Mouse (Mus musculus) heart, adult 18-20 months (tissue): ENCODE data around the gene Gm42688. TPM values are rescaled to one million over a fixed set of nuclear protein-coding genes. Genes with fewer than 3 reads are reported as not detected.
A peak's percentile ranks its signal among the peaks of the same experiment; 100 is the strongest.

ENCODE experiments used
- DNase-seq, 2 experiments: peaks; one replicate each; pipeline ENCODE4 v3.0.0; 2021 to 2022; ENCODE audit warnings: mixed read lengths in 1 of 2
- microRNA-seq, 2 experiments: library from miRNA; unstranded; fragments of <30 nt; microRNA quantifications; one replicate each; pipeline ENCODE4 v1.2.0; 2022
- total RNA-seq, 2 experiments: library from RNA; stranded (reverse); gene quantifications; 2 replicates each; pipeline ENCODE4 v1.2.3; 2021

Gm42688 gene
- total RNA-seq, 2 experiments from 2014 or later, result 0.89 to 1.2 TPM

DNA sequence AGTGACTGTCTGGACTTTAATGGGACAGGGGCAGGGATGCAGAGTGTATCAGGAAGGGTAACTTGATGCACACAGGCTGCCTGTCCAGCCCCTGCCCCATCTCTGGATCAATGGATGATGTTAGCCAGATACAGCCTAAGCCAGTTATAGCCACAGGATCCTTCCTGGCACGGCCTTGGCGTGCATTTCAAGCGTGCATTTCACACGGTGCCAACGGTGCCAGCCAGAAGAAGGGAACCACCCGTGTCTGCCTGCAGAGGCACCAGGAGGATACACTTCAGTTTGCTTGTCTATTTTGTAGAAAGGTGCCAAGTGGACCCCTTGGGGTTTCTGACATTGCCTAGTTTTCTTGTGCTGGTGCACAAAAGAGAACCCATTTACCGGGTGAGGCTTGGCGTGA is 38.6 kb downstream of the Gm42688 start:
- DNase-seq, result no peak

DNA sequence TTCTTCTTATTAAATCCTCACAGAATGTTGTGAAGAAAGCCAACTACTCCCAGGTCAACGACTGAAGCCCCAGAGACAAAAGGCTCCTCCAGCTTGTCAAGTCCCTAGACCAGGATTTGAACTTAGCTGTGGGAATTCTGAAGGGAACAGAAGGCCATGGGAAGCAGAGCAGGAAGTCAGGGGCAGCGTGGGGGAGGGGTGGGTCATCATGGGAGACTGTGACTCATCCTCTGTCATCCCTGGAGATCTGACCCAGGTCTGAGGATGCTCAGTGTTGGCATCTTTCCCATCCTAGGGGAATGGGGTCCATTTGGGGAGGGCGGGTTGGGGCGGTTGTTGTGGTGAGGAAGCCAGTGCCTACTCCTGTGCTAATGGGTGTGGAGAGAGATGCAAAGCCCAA is 40.2 kb downstream of the Gm42688 start:
- DNase-seq, result peak in 1 of 2 experiments; percentile 38

DNA sequence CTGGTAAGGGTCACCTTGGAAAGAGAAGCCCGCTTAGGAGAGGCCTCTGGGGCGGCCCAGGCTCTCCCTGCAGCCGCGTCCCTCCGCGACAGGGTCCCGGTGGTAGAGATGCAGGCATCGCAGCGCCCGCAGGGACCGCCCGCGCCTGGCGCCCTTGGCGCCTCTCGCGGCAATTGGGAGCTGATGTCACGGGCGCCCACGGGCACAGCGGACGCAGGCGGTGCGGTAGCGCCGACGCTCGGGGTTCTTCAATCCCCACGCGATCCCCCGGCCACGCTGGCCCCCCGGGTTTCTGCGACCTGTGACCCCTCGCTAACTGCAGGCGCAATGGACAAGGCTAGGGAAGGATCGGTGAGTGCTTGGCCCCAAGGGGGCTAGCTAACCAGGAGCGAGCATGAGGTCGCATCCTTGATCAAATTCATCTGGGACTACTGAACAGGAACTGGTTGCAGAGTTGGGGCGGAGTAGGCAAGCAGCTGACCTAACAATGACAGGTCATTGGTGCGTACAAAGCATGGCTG is 40.9 kb downstream of the Gm42688 start:
- peak in 1 of 2 experiments; percentile 33 for DNase-seq

DNA sequence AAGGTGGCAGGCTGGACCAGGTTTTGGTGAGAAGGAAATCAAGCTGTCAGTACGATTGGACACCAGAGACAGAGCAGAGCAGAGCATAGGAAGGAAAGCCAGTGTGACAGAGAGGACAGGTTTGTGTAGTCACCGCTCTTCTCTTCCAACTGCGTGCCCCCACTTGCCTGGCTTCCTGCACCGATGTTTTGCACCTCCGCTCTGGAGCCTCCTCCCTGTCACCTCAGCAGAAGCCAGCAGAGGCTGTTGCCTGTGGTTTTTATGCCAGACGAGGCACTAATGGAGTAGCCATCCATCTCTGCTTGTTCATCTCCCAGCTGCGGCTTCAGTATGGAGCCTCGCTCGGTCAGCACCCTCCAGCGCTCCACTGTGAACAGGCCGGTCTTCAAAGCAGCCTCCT is 41.5 kb downstream of the Gm42688 start:
- DNase-seq, result no peak

DNA sequence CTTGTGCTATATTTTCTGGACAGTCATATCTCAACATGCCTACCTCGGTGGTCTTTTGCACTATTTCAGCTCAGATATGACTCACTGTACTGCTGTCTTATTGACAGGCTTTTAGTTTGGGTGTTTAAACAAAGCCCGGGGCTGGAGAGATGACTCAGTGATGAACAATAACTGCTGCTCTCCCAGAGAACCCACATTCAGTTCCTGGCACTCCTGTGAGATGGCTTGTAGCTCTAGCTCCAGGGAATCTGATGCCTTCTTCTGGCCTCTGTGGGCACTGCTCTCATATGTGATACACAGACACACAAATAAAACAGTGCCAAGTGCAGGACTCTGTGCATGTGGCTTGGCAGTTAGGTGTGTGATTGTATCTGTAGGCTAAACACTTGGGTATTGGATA is 43.8 kb downstream of the Gm42688 start:
- no peak for DNase-seq

DNA sequence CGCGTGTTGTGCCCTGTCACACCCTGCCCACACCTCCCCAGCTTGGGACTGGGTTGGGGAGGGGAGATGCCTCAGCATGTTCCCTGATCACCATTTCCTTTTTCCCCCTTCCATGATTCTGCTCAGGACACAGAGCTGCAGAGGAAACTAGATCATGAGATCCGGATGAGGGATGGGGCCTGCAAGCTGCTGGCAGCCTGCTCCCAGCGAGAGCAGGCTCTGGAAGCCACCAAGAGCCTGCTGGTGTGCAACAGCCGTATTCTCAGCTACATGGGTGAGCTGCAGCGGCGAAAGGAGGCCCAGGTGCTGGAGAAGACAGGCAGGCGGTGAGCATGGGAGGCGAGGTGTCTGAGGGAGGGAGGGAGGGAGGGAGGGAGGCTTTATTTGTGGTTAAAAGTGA is 44.4 kb downstream of the Gm42688 start:
- no peak for DNase-seq

DNA sequence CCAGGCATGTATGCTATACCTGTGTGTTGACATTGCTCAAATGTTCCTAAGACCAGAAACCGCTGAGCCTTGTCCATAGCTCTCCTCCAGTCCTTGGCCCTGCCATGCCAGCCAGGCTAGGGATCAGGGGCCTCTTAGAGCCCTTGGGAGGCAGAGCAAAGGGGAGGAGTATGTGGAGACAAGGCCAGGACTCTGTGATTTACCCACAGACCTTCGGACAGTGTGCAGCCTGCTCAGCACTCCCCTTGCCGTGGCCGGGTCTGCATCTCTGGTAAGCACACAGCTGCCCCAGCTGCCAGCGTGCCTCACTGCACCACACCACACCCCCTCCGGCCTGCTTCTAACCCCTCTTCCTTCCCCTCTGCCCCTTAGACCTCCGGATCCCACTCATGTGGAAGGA is 45.9 kb downstream of the Gm42688 start:
- DNase-seq, result no peak

DNA sequence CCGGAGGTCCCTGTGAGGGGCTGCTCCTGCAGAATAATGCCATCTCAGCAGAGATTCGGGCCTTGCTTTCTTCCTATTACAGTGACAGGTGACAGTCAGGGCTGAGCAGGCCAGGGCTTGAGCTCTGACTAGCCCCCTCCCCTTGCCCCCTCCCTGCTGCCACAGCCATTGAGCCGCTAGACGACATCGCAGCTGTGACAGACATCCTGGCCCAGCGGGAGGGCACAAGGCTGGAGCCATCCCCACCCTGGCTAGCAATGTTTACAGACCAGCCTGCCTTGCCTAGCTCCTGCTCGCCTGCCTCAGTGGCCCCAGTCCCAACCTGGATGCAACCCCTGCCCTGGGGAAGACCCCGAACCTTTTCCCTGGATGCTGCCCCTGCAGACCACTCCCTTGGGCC is 50.3 kb downstream of the Gm42688 start:
- DNase-seq, result no peak

DNA sequence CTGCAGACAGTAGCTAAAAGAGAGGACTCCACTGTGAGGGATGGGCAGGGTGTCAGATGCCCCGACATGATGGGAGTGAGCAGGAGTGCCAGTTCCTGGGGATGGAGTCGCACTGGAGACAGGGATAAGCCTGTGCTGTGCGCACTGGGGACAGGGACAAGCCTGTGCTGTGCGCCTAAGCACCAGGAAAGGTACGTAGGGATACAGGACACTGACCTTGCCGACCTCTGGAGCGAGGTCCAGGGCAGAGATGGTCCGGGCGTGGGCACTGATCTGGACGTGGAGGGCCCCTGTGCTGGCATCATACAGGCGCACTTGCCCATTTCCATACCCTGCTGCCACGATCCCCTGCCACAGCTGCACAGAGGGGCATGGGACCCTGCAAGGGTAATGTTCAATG is 51.6 kb downstream of the Gm42688 start:
- no peak for DNase-seq

DNA sequence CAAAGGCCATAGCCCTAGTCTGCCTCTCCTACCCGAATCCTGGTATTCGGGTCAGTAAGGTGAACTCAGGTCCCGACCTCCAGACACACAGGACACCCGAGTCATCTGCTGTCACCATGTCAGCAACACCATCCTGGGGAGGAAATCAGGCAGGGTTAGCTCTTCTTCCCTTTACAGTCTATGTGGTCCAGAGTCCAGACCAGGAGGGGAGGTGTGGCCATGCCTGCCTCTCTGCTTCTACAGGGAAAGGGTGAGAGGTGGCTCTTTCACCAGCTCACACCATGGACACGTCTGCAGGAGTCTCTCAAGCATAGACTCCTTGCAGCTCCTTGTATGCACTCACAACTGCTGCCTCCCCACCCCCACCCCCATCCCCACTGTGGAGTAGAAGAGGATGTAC is 52.1 kb downstream of the Gm42688 start:
- DNase-seq, result no peak

DNA sequence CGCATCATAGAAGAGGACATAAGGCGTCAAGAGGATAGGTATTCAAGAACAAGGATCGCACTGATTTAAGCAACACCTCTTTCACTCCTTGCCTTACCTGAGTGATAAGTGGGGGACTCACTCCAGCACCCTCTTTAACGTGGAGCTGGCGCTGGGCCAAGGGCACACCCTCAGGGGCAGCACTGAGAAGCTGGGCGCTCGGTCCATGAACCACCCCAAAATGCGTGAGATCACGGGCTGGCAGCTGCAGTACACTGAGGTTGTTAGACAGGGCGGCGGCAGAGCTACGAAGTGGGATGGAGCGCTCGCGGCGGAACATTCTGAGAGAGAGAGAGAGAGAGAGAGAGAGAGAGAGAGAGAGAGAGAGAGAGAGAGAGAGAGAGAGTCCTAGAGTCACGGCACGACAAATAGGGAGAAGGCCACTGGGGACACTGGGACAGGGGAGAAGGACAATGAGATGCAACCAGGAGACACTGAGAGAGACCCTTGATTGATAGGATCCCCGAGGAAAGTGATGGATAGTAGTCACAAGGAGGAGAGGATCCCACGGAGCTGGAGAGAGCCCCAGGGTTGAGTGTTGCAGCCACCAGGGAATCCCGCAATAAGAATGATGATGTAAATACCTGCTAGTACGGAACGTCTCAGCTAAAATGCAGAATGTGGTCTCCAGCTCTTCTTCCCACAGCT is 54.3 kb downstream of the Gm42688 start:
- DNase-seq, result peak in 1 of 2 experiments; percentile 28

DNA sequence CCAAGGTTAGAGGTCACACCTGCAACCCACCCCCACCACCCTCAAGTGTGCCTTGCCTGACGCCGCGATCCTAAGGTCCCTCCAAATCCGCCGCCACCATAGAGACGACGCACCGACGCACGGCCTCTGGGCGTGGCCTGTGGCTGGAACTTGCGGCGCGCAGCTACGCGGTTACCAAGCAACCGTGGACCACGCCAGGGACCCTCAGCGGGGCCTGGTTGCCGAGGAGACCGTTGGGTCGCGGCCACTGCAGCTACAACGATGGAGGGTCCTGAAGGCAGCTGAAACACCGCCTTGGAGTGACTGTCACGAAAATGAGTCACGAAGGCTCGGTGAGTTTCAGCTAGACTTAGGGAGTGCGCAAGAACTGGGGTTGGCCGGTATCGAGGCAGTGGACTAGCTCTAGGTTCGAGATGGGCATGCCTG is 54.9 kb downstream of the Gm42688 start, which contains the start of the genes Wdr54 and 1700003E16Rik:
Wdr54 (minus strand) TSS at position 139 of the 426 bp plus-strand sequence.
1700003E16Rik (plus strand) TSS at position 146 of the 426 bp plus-strand sequence.
- DNase-seq, result peak; percentile 66 to 79

DNA sequence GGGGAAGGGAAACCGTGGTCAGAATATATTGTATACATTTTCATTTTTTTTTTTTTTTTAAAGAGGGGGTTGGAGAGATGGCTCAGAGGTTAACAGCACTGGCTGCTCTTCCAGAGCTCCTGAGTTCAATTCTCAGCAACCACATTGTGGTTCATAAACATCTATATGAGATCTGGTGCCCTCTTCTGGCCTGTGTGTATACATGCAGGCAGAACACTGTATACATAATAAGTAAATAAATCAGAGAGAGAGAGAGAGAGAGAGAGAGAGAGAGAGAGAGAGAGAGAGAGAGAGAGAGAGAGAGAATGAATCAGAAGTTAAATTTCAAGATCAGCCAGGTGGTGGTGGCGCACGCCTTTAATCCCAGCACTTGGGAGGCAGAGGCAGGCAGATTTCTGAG is 58.0 kb downstream of the Gm42688 start:
- DNase-seq, result peak; percentile 33 to 60

Small RNA genes lying within 50 kb of the gene (microRNA-seq; reads per million reads assigned to microRNA genes)
- gene Mir3470a, result 0 reads per million in 2 experiments

Other genes with a start within 250 kb of the Gm42688 start
- under 1 TPM; 0.12 to 0.15 TPM for gene Sema4f, start 161.8 kb upstream of the Gm42688 start, total RNA-seq
- gene M1ap, start 154.7 kb upstream of the Gm42688 start, total RNA-seq, result under 1 TPM in 1 of 2 experiments, not detected in 1; 0.36 TPM
- 1 to 10 TPM; 2.7 to 4.7 TPM for gene Dok1, start 68.1 kb upstream of the Gm42688 start, total RNA-seq
- gene Loxl3, start 67.4 kb upstream of the Gm42688 start, total RNA-seq, result 1 to 10 TPM; 1.7 to 2.3 TPM
- gene Aup1, start 47.1 kb upstream of the Gm42688 start, total RNA-seq, result 10 to 100 TPM; 76.3 to 77.2 TPM
- 10 to 100 TPM; 31.2 to 32.7 TPM for gene Htra2, start 46.3 kb upstream of the Gm42688 start, total RNA-seq
- gene Dqx1, start 43.8 kb upstream of the Gm42688 start, total RNA-seq, result under 1 TPM; 0.20 to 0.87 TPM
- not detected for gene Tlx2, start 31.3 kb upstream of the Gm42688 start, total RNA-seq
- 1 to 10 TPM; 7.4 to 9.6 TPM for gene Pcgf1, start 23.7 kb upstream of the Gm42688 start, total RNA-seq
- gene Lbx2, start 15.2 kb upstream of the Gm42688 start, total RNA-seq, result 1 to 10 TPM; 1.3 to 1.5 TPM
- 1 to 10 TPM; 1.3 to 1.5 TPM for gene Ccdc142, start within 50 bp of the Gm42688 start, total RNA-seq
- gene Mrpl53, start 7.4 kb downstream of the Gm42688 start, total RNA-seq, result 100 to 1,000 TPM; 124 to 135 TPM
- 10 to 100 TPM in 1 of 2 experiments, 1 to 10 TPM in 1; 9.3 to 10.3 TPM for gene Mogs, start 13.9 kb downstream of the Gm42688 start, total RNA-seq
- 10 to 100 TPM; 68.8 to 74.6 TPM for gene Wbp1, start 19.9 kb downstream of the Gm42688 start, total RNA-seq
- gene Ino80b, start 23.8 kb downstream of the Gm42688 start, total RNA-seq, result 10 to 100 TPM; 11.9 to 15.7 TPM
- 1 to 10 TPM; 3.5 to 5.9 TPM for gene Rtkn, start 33.8 kb downstream of the Gm42688 start, total RNA-seq
- 1 to 10 TPM; 1.6 to 1.8 TPM for gene Wdr54, start 54.8 kb downstream of the Gm42688 start, total RNA-seq
- under 1 TPM; 0.12 to 0.18 TPM for gene 1700003E16Rik, start 54.8 kb downstream of the Gm42688 start, total RNA-seq
- gene Dctn1, start 64.3 kb downstream of the Gm42688 start, total RNA-seq, result 100 to 1,000 TPM; 130 to 133 TPM
- under 1 TPM in 1 of 2 experiments, not detected in 1; 0.08 TPM for gene Slc4a5, start 118.2 kb downstream of the Gm42688 start, total RNA-seq
- gene Mthfd2, start 224.3 kb downstream of the Gm42688 start, total RNA-seq, result 1 to 10 TPM; 2.3 to 3.8 TPM
- 10 to 100 TPM; 23.8 to 26.6 TPM for gene Mob1a, start 224.4 kb downstream of the Gm42688 start, total RNA-seq
- 100 to 1,000 TPM; 388 to 397 TPM for gene Bola3, start 247.5 kb downstream of the Gm42688 start, total RNA-seq